Mouse (Mus musculus): ENCODE measurements around the gene Zfp523.

Gene Zfp523

GRCm38 (mm10) chr17:28176775-28177539 lies at the start of gene Zfp523:
Zfp523 (plus strand) TSS chr17:28177129.
- DNase-seq = peak; percentile 91

- no peak for DNase-seq
Measured at GRCm38 (mm10) chr17:28129796-28130195, 47.1 kb upstream of the Zfp523 start.

GRCm38 (mm10) chr17:28130391-28131125 lies 46.4 kb upstream of the Zfp523 start:
- DNase-seq = no peak

GRCm38 (mm10) chr17:28131156-28131555 lies 45.8 kb upstream of the Zfp523 start:
- no peak for DNase-seq

- peak; percentile 23 for DNase-seq
Measured at GRCm38 (mm10) chr17:28133193-28133592, 43.7 kb upstream of the Zfp523 start.

GRCm38 (mm10) chr17:28135496-28135895 lies 41.4 kb upstream of the Zfp523 start:
- DNase-seq = no peak

GRCm38 (mm10) chr17:28136266-28136665 lies 40.7 kb upstream of the Zfp523 start:
- no peak for DNase-seq

GRCm38 (mm10) chr17:28138013-28138412 lies 38.9 kb upstream of the Zfp523 start:
- DNase-seq = no peak

GRCm38 (mm10) chr17:28138685-28139084 lies 38.2 kb upstream of the Zfp523 start:
- DNase-seq = no peak

GRCm38 (mm10) chr17:28140431-28141204 lies 36.3 kb upstream of the Zfp523 start:
- no peak for DNase-seq

- DNase-seq = no peak
Measured at GRCm38 (mm10) chr17:28141205-28141650, 35.7 kb upstream of the Zfp523 start.

GRCm38 (mm10) chr17:28141771-28142699 lies 34.9 kb upstream of the Zfp523 start, which contains the start of gene Scube3:
Scube3 (plus strand) TSS chr17:28142141.
- no peak for DNase-seq

GRCm38 (mm10) chr17:28142700-28143610 lies 34.0 kb upstream of the Zfp523 start:
- no peak for DNase-seq

GRCm38 (mm10) chr17:28143751-28144150 lies 33.2 kb upstream of the Zfp523 start:
- no peak for DNase-seq

GRCm38 (mm10) chr17:28144241-28144640 lies 32.7 kb upstream of the Zfp523 start:
- DNase-seq = no peak

- peak; percentile 24 for DNase-seq
Measured at GRCm38 (mm10) chr17:28148288-28148687, 28.6 kb upstream of the Zfp523 start.

- no peak for DNase-seq
Measured at GRCm38 (mm10) chr17:28149734-28150133, 27.2 kb upstream of the Zfp523 start.

- DNase-seq = no peak
Measured at GRCm38 (mm10) chr17:28150456-28150855, 26.5 kb upstream of the Zfp523 start.

- DNase-seq = no peak
Measured at GRCm38 (mm10) chr17:28153095-28153494, 23.8 kb upstream of the Zfp523 start.

GRCm38 (mm10) chr17:28154970-28155369 lies 22.0 kb upstream of the Zfp523 start:
- DNase-seq = no peak

- no peak for DNase-seq
Measured at GRCm38 (mm10) chr17:28160361-28160760, 16.6 kb upstream of the Zfp523 start.
